Mouse (Mus musculus) forebrain, embryonic 15.5 days (tissue): ENCODE results near the gene Nfkbia. TPM values are rescaled to one million over a fixed set of nuclear protein-coding genes. Genes with fewer than 3 reads are reported as not detected.

Experiments
- ATAC-seq: fragments of 200-750 bp; cut with Nextera tagmentation; replicated peaks from 2 replicates; pipeline ENCODE4 v1.8.0; 2017; ENCODE audit warnings: mild to moderate bottlenecking, moderate TSS enrichment, moderate library complexity
- H3K27ac ChIP-seq: fragments of 300-500 bp; sonication (generic); replicated peaks from 2 replicates; pipeline ENCODE4 v1.5.1; 2015; ENCODE audit warnings: mild to moderate bottlenecking, inconsistent platforms
- H3K27me3 ChIP-seq: fragments of 300-500 bp; sonication (generic); 2 replicates; pipeline ENCODE4 v1.6.1; 2015; ENCODE audit warnings: inconsistent platforms
- H3K36me3 ChIP-seq: fragments of 300-500 bp; sonication (generic); 2 replicates; pipeline ENCODE4 v1.6.1; 2015; ENCODE audit warnings: mild to moderate bottlenecking, inconsistent platforms
- H3K4me1 ChIP-seq: fragments of 300-500 bp; sonication (generic); 2 replicates; pipeline ENCODE4 v1.6.1; 2015; ENCODE audit warnings: inconsistent platforms
- H3K4me2 ChIP-seq: fragments of 300-500 bp; sonication (generic); replicated peaks from 2 replicates; pipeline ENCODE4 v1.6.1; 2015; ENCODE audit warnings: mild to moderate bottlenecking, inconsistent platforms
- H3K4me3 ChIP-seq: fragments of 300-500 bp; sonication (generic); 2 replicates; pipeline ENCODE4 v1.5.1; 2015; ENCODE audit warnings: mild to moderate bottlenecking, inconsistent platforms
- H3K9ac ChIP-seq: fragments of 300-500 bp; sonication (generic); replicated peaks from 2 replicates; pipeline ENCODE4 v1.6.1; 2015; ENCODE audit warnings: mild to moderate bottlenecking, inconsistent platforms
- H3K9me3 ChIP-seq: fragments of 300-500 bp; sonication (generic); 2 replicates; pipeline ENCODE4 v1.6.1; 2016; ENCODE audit warnings: inconsistent platforms
- WGBS: fragments of 180-500 bp; shearing (Covaris S2); methylation state at CpG from one replicate; pipeline ENCODE4 v1.1.7; 2015; ENCODE audit warnings: mixed read lengths; 5-methylcytosine and 5-hydroxymethylcytosine counted together
- polyA plus RNA-seq: library from polyadenylated mRNA; unstranded; fragments of >200 nt; fragmentation: Nextera tagmentation; extraction: Ambion mirVana; gene quantifications from 2 replicates; pipeline ENCODE4 v1.2.1, GENCODE M21; 2015

Nfkbia gene
- polyA plus RNA-seq, 1 experiment from 2014 or later = 56.2 TPM

DNA sequence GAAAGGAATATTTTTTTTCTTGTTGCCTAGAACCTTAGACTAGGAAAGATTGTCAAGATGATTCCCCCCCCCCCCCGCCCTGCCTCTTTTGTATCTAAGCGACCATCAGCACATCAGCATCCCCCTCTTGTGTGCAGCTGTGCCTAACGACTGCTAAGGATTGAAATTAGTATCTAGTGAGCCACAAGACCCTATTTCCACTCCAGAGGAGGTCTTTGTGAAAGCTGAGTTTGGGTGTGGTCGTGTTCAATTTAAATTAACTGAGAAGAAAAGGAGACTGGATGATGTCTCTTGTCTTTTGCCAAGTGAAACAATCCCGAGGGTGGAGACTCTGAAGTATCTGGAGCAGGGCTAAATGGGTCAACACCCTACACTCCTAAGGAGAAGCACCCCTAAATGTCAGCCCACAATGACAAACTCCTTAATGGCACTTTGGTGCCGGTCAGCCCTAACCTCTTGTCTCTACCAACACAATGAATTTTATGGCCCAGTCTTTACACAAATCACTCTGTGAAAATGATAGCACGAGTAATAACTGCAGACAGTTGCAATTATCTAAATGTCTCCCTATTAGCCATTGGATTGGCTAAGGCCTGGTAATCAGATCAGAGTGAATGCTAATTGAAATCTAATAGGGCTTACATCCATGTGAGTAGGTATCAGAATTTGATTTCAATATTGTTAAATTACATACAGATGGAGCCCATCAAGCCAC, 13.0 kb upstream of the Nfkbia start:
- Histone ChIP-seq H3K9ac (no peak overlapping the region), H3K27ac (no peak overlapping the region), H3K4me2 (no peak overlapping the region), H3K4me1 (no peaks in the 10 kb centered on the region), H3K4me3 (no peak overlapping the region), H3K36me3 (no peaks in the 10 kb centered on the region), H3K27me3 (no peaks in the 10 kb centered on the region), H3K9me3 (no peaks in the 10 kb centered on the region)
- WGBS = 39% methylated on average over 7 of the region's 7 CpGs
- ATAC-seq = no peak

GRCm38 (mm10) chr12:55499031-55499430, 6.6 kb upstream of the Nfkbia start:
- Histone ChIP-seq H3K27me3 (no peaks in the 10 kb centered on the region), H3K27ac (no peak overlapping the region), H3K4me1 (no peaks in the 10 kb centered on the region), H3K4me3 (no peak overlapping the region), H3K36me3 (no peaks in the 10 kb centered on the region), H3K9ac (no peak overlapping the region), H3K4me2 (no peak overlapping the region), H3K9me3 (no peaks in the 10 kb centered on the region)
- peak; percentile 77 for ATAC-seq
- 2% methylated on average over 10 of the region's 10 CpGs for WGBS

GRCm38 (mm10) chr12:55497737-55498136, 5.3 kb upstream of the Nfkbia start:
- Histone ChIP-seq H3K4me1 (peaks cover 9% of the 10 kb centered on the region), H3K4me2 (no peak overlapping the region), H3K4me3 (no peak overlapping the region), H3K27me3 (no peaks in the 10 kb centered on the region), H3K9ac (no peak overlapping the region), H3K27ac (no peak overlapping the region), H3K36me3 (no peaks in the 10 kb centered on the region), H3K9me3 (no peaks in the 10 kb centered on the region)
- WGBS = 54% methylated on average over 8 of the region's 8 CpGs
- ATAC-seq = no peak

GRCm38 (mm10) chr12:55495902-55496605, 3.6 kb upstream of the Nfkbia start:
- no peak overlapping the region for H3K27ac ChIP-seq
- no peaks in the 10 kb centered on the region for H3K36me3 ChIP-seq
- no peak overlapping the region for H3K9ac ChIP-seq
- H3K9me3 ChIP-seq = no peaks in the 10 kb centered on the region
- no peak overlapping the region for H3K4me2 ChIP-seq
- no peak overlapping the region for H3K4me3 ChIP-seq
- no peak for ATAC-seq
- H3K27me3 ChIP-seq = no peaks in the 10 kb centered on the region
- 67% methylated on average over 5 of the region's 5 CpGs for WGBS
- H3K4me1 ChIP-seq = peaks cover 16% of the 10 kb centered on the region

DNA sequence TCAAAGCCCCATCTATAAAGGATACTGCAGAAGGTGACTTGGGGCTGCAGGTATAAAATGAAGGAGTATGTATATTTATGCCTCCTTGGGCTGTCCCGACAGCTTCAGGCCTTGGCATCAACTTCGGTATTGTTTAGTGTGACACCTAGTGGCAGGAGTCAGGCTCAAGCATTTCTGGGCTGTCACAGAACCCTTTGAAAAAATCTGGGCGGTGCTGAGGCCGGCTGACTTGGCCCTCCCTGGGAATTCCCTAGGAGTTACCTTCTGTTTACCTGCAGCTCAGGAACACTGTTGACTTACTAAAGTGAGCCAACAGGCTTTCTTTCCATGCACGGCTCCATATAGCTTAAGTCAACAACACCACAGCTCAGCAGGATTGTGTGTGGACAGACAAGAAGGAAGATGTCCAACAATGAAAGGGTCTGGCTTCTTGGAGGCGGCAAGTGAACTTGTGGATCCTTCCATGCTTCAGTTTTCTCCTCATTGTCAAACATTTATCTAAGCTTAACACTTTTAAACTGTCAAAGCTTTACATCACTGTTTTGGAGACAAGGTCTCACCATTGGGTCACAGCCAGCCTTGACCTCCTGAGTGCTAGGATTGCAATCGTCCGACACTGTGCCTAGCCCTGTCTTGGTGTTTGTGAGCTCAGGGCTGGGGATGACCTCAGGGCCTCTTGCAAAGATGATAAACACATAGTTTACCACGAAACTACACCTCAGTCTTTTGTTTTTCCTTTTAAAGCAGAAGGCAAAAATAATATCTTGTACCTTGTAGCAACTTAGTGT, 2.9 kb upstream of the Nfkbia start:
- peaks cover 3% of the 10 kb centered on the region for H3K36me3 ChIP-seq
- ATAC-seq = no peak
- H3K4me1 ChIP-seq = peaks cover 23% of the 10 kb centered on the region
- WGBS = 39% methylated on average over 9 of the region's 9 CpGs
- H3K9ac ChIP-seq = no peak overlapping the region
- H3K4me2 ChIP-seq = no peak overlapping the region
- no peaks in the 10 kb centered on the region for H3K27me3 ChIP-seq
- no peak overlapping the region for H3K27ac ChIP-seq
- H3K9me3 ChIP-seq = no peaks in the 10 kb centered on the region
- H3K4me3 ChIP-seq = no peak overlapping the region

- WGBS = 28% methylated on average over 8 of the region's 8 CpGs
- Histone ChIP-seq H3K9ac (no peak overlapping the region), H3K9me3 (no peaks in the 10 kb centered on the region), H3K27ac (no peak overlapping the region), H3K36me3 (peaks cover 15% of the 10 kb centered on the region), H3K27me3 (no peaks in the 10 kb centered on the region), H3K4me2 (peak overlapping the region; percentile 68), H3K4me3 (peak overlapping the region; percentile 84; the same call in 1 of the 2 replicates), H3K4me1 (peaks cover 28% of the 10 kb centered on the region)
- no peak for ATAC-seq
These were observed 934 bp upstream of the Nfkbia start for GRCm38 (mm10) chr12:55493381-55493780.

GRCm38 (mm10) chr12:55492941-55493340, 494 bp upstream of the Nfkbia start:
- H3K27ac ChIP-seq = peak overlapping the region; percentile 98
- H3K4me2 ChIP-seq = peak overlapping the region; percentile 68
- 2% methylated on average over 12 of the region's 12 CpGs for WGBS
- no peaks in the 10 kb centered on the region for H3K27me3 ChIP-seq
- H3K36me3 ChIP-seq = peaks cover 19% of the 10 kb centered on the region
- ATAC-seq = no peak
- peak overlapping the region; percentile 84 for H3K4me3 ChIP-seq
- peak overlapping the region; percentile 94 for H3K9ac ChIP-seq
- no peaks in the 10 kb centered on the region for H3K9me3 ChIP-seq
- peaks cover 28% of the 10 kb centered on the region for H3K4me1 ChIP-seq

DNA sequence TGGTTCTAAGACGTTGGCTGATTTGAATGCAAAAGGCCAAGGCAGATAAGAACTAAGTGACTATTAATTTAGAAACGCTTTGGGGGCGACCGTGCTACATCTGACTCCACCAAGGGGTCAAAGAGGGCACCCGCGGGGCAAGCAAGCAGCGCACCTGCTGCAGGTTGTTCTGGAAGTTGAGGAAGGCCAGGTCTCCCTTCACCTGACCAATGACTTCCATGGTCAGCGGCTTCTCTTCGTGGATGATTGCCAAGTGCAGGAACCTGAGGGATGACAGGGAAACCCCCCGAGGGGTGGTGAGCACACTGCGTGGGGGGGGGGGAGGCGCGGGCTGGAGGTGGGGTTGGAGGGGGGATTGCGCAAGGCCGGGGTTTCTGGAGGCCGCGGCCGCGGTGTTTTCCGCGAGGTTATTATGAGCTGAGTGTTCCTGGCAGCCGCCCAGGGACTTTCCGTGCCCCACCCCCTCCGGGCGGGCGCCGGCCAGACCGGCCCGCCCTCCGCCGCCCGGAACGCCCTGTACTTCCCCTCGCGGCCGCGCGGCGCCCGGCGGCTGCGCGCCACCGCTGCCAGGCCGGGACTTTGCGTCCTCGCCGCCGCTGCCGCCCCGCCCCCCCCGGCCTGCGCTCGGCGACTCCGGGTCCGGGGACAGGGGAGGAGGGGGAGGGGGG, 797 bp downstream of the Nfkbia start:
- H3K27ac ChIP-seq = peak overlapping the region; percentile 98
- H3K9ac ChIP-seq = peak overlapping the region; percentile 94
- H3K4me3 ChIP-seq = peak overlapping the region; percentile 84
- H3K4me1 ChIP-seq = peaks cover 28% of the 10 kb centered on the region
- H3K9me3 ChIP-seq = no peaks in the 10 kb centered on the region
- no peaks in the 10 kb centered on the region for H3K27me3 ChIP-seq
- peaks cover 19% of the 10 kb centered on the region for H3K36me3 ChIP-seq
- ATAC-seq = peak; percentile 84
- H3K4me2 ChIP-seq = peak overlapping the region; percentile 68
- 2% methylated on average over 41 of the region's 57 CpGs for WGBS

DNA sequence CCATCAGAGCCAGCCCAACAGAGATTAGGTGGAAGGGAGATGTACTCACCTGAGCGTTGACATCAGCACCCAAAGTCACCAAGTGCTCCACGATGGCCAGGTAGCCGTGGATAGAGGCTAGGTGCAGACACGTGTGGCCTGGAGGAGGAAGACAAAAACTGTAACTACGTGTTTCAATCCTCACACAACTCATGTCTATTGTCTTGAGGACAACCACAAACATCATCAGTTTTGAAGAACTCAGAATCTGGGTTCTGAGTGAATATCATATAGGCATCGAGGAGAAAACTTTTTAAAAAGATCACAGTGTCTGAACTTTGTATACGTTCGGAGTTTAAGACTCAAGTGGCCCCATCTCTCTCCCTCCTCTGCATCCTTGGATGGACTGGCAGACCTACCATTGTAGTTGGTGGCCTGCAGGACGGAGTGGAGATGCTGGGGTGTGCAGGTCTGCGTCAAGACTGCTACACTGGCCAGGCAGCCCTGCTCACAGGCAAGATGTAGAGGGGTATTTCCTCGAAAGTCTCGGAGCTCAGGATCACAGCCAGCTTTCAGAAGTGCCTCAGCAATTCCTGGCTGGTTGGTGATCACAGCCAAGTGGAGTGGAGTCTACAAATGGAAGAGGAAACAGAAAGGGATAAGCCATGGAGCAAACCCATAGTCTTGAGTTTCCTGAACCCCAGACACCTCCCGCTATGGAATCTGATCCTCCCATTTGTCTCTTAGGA, 1.6 kb downstream of the Nfkbia start:
- 84% methylated on average over 13 of the region's 13 CpGs for WGBS
- H3K27ac ChIP-seq = peak overlapping the region; percentile 98; the same call in 1 of the 2 replicates
- H3K9ac ChIP-seq = peak overlapping the region; percentile 94; the same call in 1 of the 2 replicates
- peaks cover 28% of the 10 kb centered on the region for H3K4me1 ChIP-seq
- ATAC-seq = no peak
- no peaks in the 10 kb centered on the region for H3K27me3 ChIP-seq
- H3K4me3 ChIP-seq = peak overlapping the region; percentile 84
- H3K9me3 ChIP-seq = no peaks in the 10 kb centered on the region
- peak overlapping the region; percentile 68 for H3K4me2 ChIP-seq
- H3K36me3 ChIP-seq = peaks cover 19% of the 10 kb centered on the region

DNA sequence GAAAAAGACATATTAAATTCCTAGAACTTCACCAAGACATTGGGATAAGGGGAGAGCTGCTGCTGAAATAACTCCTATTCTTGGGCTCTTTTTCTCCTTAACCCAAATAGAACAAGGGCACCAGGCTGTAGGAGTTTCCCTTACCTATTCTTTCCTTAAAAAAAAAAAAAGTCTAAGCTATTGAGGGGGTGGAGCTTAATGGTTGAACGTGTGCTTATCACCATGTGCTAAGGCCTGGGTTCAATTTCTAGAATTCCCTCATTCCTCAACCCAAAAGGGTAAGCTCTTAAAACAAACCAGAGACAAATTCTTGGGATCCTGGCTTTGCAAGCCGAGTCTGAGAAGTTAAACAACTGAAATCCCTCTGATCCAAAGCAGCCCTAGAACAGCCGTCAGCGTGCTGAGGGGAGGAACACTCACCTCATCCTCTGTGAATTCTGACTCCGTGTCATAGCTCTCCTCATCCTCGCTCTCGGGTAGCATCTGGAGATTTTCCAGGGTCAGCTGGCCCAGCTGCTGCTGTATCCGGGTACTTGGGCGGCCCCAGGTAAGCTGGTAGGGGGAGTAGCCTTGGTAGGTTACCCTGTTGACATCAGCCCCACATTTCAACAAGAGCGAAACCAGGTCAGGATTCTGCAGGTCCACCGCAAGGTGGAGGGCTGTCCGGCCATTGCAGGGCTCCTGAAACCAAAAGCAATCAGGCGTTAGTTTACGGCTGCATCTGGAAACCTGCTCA, 2.3 kb downstream of the Nfkbia start:
- ATAC-seq = no peak
- peaks cover 19% of the 10 kb centered on the region for H3K36me3 ChIP-seq

More for the DNA sequence above, 2.3 kb downstream of the Nfkbia start:
- H3K27ac ChIP-seq = no peak overlapping the region
- H3K4me1 ChIP-seq = peaks cover 28% of the 10 kb centered on the region
- no peak overlapping the region for H3K4me2 ChIP-seq
- H3K9me3 ChIP-seq = no peaks in the 10 kb centered on the region
- no peak overlapping the region for H3K4me3 ChIP-seq
- 88% methylated on average over 14 of the region's 14 CpGs for WGBS
- no peak overlapping the region for H3K9ac ChIP-seq
- H3K27me3 ChIP-seq = no peaks in the 10 kb centered on the region
